Mouse (Mus musculus) brain, embryonic 14.5 days (tissue): ENCODE data around the gene Rars2.

ENCODE experiments used
- CTCF ChIP-seq: fragments of 200-500 bp; IDR thresholded peaks from 2 replicates; pipeline ENCODE4 v1.5.1; 2012; ENCODE audit warnings: inconsistent platforms, mild to moderate bottlenecking, moderate library complexity, borderline replicate concordance; ENCODE audit not compliant: insufficient read depth, insufficient read length; ENCODE audit errors: extremely low read depth
- POLR2A ChIP-seq: fragments of 200-500 bp; IDR thresholded peaks from 2 replicates; pipeline ENCODE4 v1.6.1; 2012; ENCODE audit warnings: mild to moderate bottlenecking, inconsistent platforms, borderline replicate concordance; ENCODE audit not compliant: poor library complexity, insufficient read depth, insufficient read length, severe bottlenecking; ENCODE audit errors: extremely low read depth

DNA sequence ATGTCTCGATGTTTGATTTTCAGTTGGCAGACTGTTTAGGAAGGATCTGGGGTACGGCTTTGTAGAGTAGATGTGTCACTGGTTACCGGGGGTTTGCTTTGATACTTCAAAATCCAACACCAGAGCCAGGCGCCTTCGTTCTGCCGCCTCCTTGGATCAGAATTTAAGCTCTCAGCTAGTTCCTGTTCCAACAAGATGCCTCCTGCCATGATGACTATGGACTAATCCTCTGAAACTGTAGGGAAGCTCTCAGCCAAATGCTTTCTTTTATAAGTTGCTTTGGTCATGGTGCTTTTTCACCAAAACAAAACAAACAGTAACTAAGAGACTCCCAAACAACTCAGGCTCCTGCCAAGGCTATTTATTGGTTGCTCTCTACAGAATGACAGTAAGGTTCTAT is 11.6 kb upstream of the Rars2 start:
- TF ChIP-seq POLR2A (no peak), CTCF (no peak)
